Mouse (Mus musculus) C2C12 (cell line): Measurements from ENCODE around the gene Slc7a4.

ENCODE experiments used
- CEBPB ChIP-seq: IDR thresholded peaks from one replicate; pipeline ENCODE4 v1.6.1; 2011; ENCODE audit warnings: low read depth, mild to moderate bottlenecking, control low read depth, moderate library complexity
- CTCF ChIP-seq: IDR thresholded peaks from one replicate; pipeline ENCODE4 v1.5.1; 2011; ENCODE audit not compliant: control insufficient read depth, insufficient read depth, insufficient read length
- MYOD1 ChIP-seq: IDR thresholded peaks from one replicate; pipeline ENCODE4 v1.6.1; 2011; ENCODE audit warnings: low read depth; ENCODE audit not compliant: control insufficient read depth, insufficient read length

DNA sequence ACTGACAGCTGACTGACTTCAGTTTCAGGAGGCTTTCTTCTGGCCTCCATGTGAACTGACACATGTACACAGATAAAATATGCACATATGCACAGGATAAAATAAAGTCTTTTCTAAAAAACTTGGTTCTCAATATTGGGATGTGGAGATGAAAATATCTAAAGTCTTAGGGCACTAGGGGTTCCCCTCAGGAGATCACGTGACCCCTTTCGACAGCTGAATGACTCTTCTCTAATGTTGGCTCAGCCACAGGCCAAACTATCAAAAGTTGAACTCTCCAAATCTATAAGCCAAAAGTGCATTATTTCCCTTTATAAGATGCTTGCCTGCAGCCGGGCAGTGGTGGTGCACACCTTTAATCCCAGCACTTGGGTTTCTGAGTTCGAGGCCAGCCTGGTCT, 26.8 kb downstream of the Slc7a4 start:
- TF ChIP-seq CTCF (no peak), CEBPB (no peak), MYOD1 (no peak)
